Mouse (Mus musculus) bone marrow macrophage, adult 2 months (primary cell): ENCODE measurements around the gene 9530068E07Rik. TPM values are rescaled to one million over a fixed set of nuclear protein-coding genes. Genes with fewer than 3 reads are reported as not detected.

Experiments used
- H3K27ac ChIP-seq: 2 replicates; pipeline ENCODE4 v1.5.1; 2012; ENCODE audit warnings: low read depth, low read length; ENCODE audit not compliant: insufficient read depth
- H3K4me1 ChIP-seq: 2 replicates; pipeline ENCODE4 v1.6.1; 2012; ENCODE audit warnings: low read length; ENCODE audit not compliant: control insufficient read depth, insufficient read depth
- H3K4me3 ChIP-seq: 2 replicates; pipeline ENCODE4 v1.5.1; 2012; ENCODE audit warnings: mild to moderate bottlenecking, low read length, moderate library complexity; ENCODE audit not compliant: insufficient read depth
- CTCF ChIP-seq: IDR thresholded peaks from 2 replicates; pipeline ENCODE4 v1.5.1; 2012; ENCODE audit warnings: low read depth, mild to moderate bottlenecking, low read length, moderate library complexity
- POLR2A ChIP-seq: IDR thresholded peaks from 2 replicates; pipeline ENCODE4 v1.6.1; 2012; ENCODE audit warnings: mild to moderate bottlenecking, low read depth, low read length, borderline replicate concordance
- polyA plus RNA-seq: library from polyadenylated mRNA; stranded (reverse); fragments of >200 nt; gene quantifications from 2 replicates; pipeline ENCODE4 v1.2.4, GENCODE M21; 2012; ENCODE audit not compliant: missing spikeins, insufficient read depth, insufficient read length

Gene 9530068E07Rik
- polyA plus RNA-seq, 1 experiment: 134 TPM

- no peak overlapping the region for H3K4me3 ChIP-seq
- TF ChIP-seq POLR2A (no peak), CTCF (no peak)
- no peak overlapping the region for H3K27ac ChIP-seq
- H3K4me1 ChIP-seq: no peaks in the 10 kb centered on the region
Observed at GRCm38 (mm10) chr11:52437123-52437522, 40.9 kb downstream of the 9530068E07Rik start.

DNA sequence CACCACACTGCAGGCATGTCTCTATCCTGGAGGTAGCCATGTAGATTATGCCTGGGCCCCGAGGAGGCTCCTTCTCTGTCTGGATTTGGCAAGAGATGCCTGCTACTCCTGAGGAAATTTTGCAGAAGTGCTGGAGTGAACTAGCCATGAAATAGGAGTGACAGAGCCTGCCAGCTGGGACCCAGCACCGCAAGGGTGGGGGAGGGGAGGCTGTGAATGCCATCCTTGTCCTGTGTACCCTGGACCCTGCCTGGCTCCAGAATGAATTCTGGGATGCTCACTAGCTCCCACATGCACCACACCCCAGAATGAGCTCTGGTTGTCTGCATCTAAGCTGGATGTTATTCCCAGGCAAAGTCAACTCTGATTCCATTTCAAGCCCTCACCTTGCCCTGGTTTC, 44.9 kb downstream of the 9530068E07Rik start:
- Histone ChIP-seq H3K27ac (no peak overlapping the region), H3K4me1 (no peaks in the 10 kb centered on the region), H3K4me3 (no peak overlapping the region)
- TF ChIP-seq CTCF (no peak), POLR2A (no peak)

DNA sequence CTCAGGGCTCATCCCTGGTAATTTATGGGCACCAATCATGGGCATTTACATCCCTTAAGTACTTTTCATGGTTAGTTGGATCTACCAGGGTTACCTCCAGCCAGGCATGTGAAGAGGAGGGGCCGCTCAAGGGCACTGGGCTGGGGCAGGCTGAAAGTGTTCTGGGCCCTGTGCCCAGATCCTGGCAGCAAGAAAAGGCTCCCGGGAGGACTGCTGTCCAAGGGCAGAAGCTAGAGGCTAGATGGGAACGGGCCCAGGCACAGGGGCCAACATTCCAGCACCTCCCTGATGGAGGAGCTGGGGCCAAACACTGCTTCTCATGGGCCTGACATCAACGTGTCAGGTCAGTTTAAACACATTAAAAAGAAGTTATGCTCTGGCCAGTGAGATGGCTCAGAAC, 51.0 kb downstream of the 9530068E07Rik start:
- H3K4me3 ChIP-seq: no peak overlapping the region
- no peaks in the 10 kb centered on the region for H3K4me1 ChIP-seq
- TF ChIP-seq POLR2A (no peak), CTCF (no peak)
- no peak overlapping the region for H3K27ac ChIP-seq

DNA sequence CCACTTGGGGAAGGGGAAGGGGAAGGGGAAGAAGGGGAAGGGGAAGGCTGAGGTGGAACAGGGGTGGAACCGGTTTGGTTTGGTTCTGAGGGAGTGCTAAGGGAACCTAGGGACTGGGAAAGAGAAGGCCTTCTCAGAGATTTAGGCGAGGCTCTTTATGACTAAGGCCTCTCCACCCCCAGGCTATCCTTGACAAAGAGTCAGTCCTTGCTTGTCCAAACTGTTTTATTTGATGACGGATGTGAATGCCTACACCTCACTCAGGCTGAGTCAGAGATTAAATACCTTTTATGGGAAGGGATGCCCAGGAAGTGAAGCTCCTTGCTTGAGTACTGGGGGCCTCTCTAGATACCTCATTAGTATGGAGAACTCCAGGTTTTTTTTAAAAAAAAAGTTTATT, 52.8 kb downstream of the 9530068E07Rik start:
- no peaks in the 10 kb centered on the region for H3K4me1 ChIP-seq
- TF ChIP-seq POLR2A (no peak), CTCF (no peak)
- no peak overlapping the region for H3K27ac ChIP-seq
- no peak overlapping the region for H3K4me3 ChIP-seq

DNA sequence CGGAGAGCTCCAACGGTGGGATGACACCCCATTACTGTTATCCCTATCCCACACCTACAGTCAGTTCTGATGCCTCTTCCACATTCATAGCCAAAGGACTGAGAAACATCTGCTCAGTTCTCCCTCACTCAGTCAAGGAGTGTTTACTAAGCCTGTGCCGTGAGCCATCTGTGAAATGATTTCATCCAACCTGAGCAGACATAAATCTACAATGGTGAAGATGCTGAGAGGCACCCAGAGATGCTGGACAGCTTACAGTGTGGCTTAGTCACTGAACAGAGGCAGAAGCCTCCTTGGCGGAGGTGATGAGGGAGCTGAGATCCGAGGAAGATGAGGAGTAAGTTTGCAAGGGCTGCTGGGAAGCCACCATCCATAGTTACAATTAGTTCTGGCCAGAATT, 62.1 kb downstream of the 9530068E07Rik start:
- no peak overlapping the region for H3K27ac ChIP-seq
- H3K4me1 ChIP-seq: no peaks in the 10 kb centered on the region
- H3K4me3 ChIP-seq: no peak overlapping the region
- TF ChIP-seq POLR2A: no peak
- TF ChIP-seq CTCF: no peak

Other genes with a start within 250 kb of the 9530068E07Rik start
- not detected in 2 replicates for gene Olfr1371, start 182.4 kb upstream of the 9530068E07Rik start, polyA plus RNA-seq
- gene Skp1a, start 164.4 kb upstream of the 9530068E07Rik start, polyA plus RNA-seq: 155 and 164 TPM in 2 replicates
- 0.53 TPM in 1 of 2 replicates, not detected in the other for gene Tcf7, start 113.4 kb upstream of the 9530068E07Rik start, polyA plus RNA-seq
- gene Vdac1, start 35.6 kb upstream of the 9530068E07Rik start, polyA plus RNA-seq: 116 and 118 TPM in 2 replicates